In genomic region chr8:72513158-72513557, GRCm38 (mm10) we compare ENCODE assay signal across 14 mouse cellular contexts.
"Had no signal": no experiment of that assay in that cellular context is flagged by ENCODE, and none has a peak within 500 bp of the region (broad histone marks: within the 10 kb centered on the region; RNA-seq: fewer than 3 reads in every experiment).

No protein-coding gene starts in this region.

- H3K27me3 ChIP-seq: limb, embryonic 15.5 days; liver, embryonic 12.5 days; lung, embryonic 15.5 days; midbrain, embryonic 15.5 days; neural tube, embryonic 12.5 days had no signal

- H3K4me1 ChIP-seq: limb, embryonic 15.5 days; lung, embryonic 15.5 days; midbrain, embryonic 15.5 days had no signal

- H3K9me3 ChIP-seq: limb, embryonic 15.5 days; liver, embryonic 12.5 days; lung, embryonic 15.5 days; midbrain, embryonic 15.5 days; neural tube, embryonic 12.5 days had no signal

- H3K4me3 ChIP-seq: limb, embryonic 15.5 days; liver, embryonic 12.5 days; lung, embryonic 15.5 days; midbrain, embryonic 15.5 days; neural tube, embryonic 12.5 days had no signal

- ATAC-seq: liver, embryonic 12.5 days; midbrain, embryonic 15.5 days had no signal

- DNase-seq: kidney, adult 9 months; kidney, postnatal 36 days; layer of hippocampus, adult 9-11 months; layer of hippocampus, postnatal 36 days; thymus, adult 2 months; thymus, postnatal 25 days had no signal

- H3K27ac ChIP-seq: kidney, postnatal 0 days; limb, embryonic 15.5 days; liver, embryonic 12.5 days; lung, embryonic 15.5 days; midbrain, embryonic 15.5 days; neural tube, embryonic 12.5 days; stomach, postnatal 0 days had no signal

- H3K4me2 ChIP-seq: limb, embryonic 15.5 days; liver, embryonic 12.5 days; lung, embryonic 15.5 days; midbrain, embryonic 11.5 days; midbrain, embryonic 15.5 days; neural tube, embryonic 12.5 days had no signal

- H3K9ac ChIP-seq: limb, embryonic 15.5 days; liver, embryonic 12.5 days; lung, embryonic 15.5 days; midbrain, embryonic 15.5 days; neural tube, embryonic 12.5 days had no signal

- H3K36me3 ChIP-seq: lung, embryonic 15.5 days; midbrain, embryonic 15.5 days; neural tube, embryonic 12.5 days had no signal
